Mouse (Mus musculus): ENCODE data around the gene Aspn.

DNA sequence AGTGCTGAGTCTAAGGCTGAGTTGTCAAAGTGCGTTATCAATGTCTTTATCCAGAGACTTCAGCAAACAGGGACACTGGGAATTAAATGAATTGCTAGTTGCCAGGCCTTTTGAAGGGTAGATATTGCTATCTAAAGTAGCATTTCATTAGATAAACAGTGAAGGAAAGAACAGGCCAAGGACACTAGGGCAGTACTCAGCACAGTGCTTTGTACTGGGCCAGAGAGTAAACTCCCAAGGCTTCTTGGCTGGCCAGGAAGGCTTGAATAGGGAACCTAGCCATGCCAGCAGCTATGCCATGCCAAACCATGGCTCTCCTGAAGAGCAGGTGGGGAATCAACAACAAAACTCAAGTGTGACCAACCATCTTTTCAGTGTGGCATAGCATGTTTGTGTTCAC lies 7.3 kb upstream of the Aspn start:
- TF ChIP-seq CTCF (IDR thresholded peaks at IDR 0.05; ENCODE audit: control insufficient read depth, insufficient read depth, low read length) (no peak), POLR2A (IDR thresholded peaks at IDR 0.05; ENCODE audit: borderline replicate concordance, control insufficient read depth, low read depth, low read length) (no peak)
